20 mouse cellular contexts compared by ENCODE assay signal in the genomic region with DNA sequence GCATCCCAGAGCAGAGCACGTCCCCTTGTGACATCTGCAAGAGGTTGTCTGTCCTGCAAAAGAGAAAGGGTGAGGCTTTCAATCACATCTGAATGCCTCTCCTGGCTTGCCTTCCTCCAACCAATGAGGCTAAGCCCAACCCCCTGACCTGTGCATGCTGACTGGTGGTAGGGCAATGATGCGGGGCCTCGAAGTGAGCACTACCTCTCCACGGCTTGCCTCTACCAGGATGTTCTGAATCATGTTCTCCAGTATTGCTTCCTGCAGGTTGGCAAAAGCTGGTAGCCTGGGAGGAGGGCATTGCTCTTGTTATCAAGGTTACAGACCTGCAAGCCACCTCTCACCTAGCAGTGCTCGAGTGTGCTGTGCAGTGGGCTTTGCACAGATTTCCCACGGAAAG. TPM values are rescaled to one million over a fixed set of nuclear protein-coding genes. Genes with fewer than 3 reads are reported as not detected.
A peak's percentile ranks its signal among the peaks of the same experiment; 100 is the strongest.
DNase-seq lines count a peak whose midpoint lies in the region; ATAC-seq and TF ChIP-seq lines count a peak whose summit lies in the region.
"Had no signal": no experiment of that assay in that cellular context is flagged by ENCODE, and none has a peak within 500 bp of the region (broad histone marks: within the 10 kb centered on the region; RNA-seq: fewer than 3 reads in every experiment).

No protein-coding gene starts in this region.

- H3K9ac ChIP-seq in midbrain, embryonic 11.5 days (ENCODE audit: low read length), result no peak overlapping the region
- no peak overlapping the region for H3K9ac ChIP-seq in midbrain, embryonic 15.5 days
- H3K9ac ChIP-seq in stomach, postnatal 0 days (ENCODE audit: low read length), result no peak overlapping the region

- 20% methylated on average over 6 of the region's 6 CpGs for WGBS in midbrain, embryonic 11.5 days
- WGBS in midbrain, embryonic 15.5 days, result 22% methylated on average over 6 of the region's 6 CpGs
- 12% methylated on average over 6 of the region's 6 CpGs for WGBS in stomach, postnatal 0 days

- no peak for TF ChIP-seq CTCF in stomach, postnatal 0 days (IDR thresholded peaks at IDR 0.05; ENCODE audit: low read depth)

- H3K4me2 ChIP-seq in midbrain, embryonic 11.5 days, result no peak overlapping the region
- H3K4me2 ChIP-seq in midbrain, embryonic 15.5 days, result no peak overlapping the region
- no peak overlapping the region for H3K4me2 ChIP-seq in stomach, postnatal 0 days (replicated peaks; ENCODE audit: low read depth)

- H3K27me3 ChIP-seq in midbrain, embryonic 11.5 days (ENCODE audit: control insufficient read depth, insufficient read depth, low read length), result peaks cover 42% of the 10 kb centered on the region
- H3K27me3 ChIP-seq in midbrain, embryonic 15.5 days (replicated peaks), result peaks cover 65% of the 10 kb centered on the region
- no peaks in the 10 kb centered on the region; the same call in 1 of the 2 replicates for H3K27me3 ChIP-seq in stomach, postnatal 0 days (ENCODE audit: control insufficient read depth, insufficient read depth, low read length)

- ATAC-seq in midbrain, embryonic 11.5 days (ENCODE audit: low FRiP score), result no peak
- no peak for ATAC-seq in midbrain, embryonic 15.5 days (replicated peaks)
- ATAC-seq in stomach, postnatal 0 days (ENCODE audit: low FRiP score, low TSS enrichment), result peak; percentile 45; the same call in 1 of the 2 replicates
- ATAC-seq: activated CD4-positive, CD25-positive, alpha-beta regulatory T cell, adult 4 months; CD4-positive, CD25-positive, alpha-beta regulatory T cell, adult 4 months; Patski had no signal

- TF ChIP-seq EP300 in stomach, postnatal 0 days (optimal IDR thresholded peaks at IDR 0.05), result no peak

- H3K36me3 ChIP-seq in midbrain, embryonic 11.5 days (ENCODE audit: control insufficient read depth, insufficient read depth, low read length), result no peaks in the 10 kb centered on the region
- H3K36me3 ChIP-seq in midbrain, embryonic 15.5 days (replicated peaks), result no peaks in the 10 kb centered on the region
- H3K36me3 ChIP-seq in stomach, postnatal 0 days (ENCODE audit: control insufficient read depth, insufficient read depth, low read length), result no peaks in the 10 kb centered on the region
- H3K36me3 ChIP-seq: G1E had no signal

- no peak overlapping the region for H3K4me3 ChIP-seq in midbrain, embryonic 11.5 days (ENCODE audit: low read depth, low read length)
- H3K4me3 ChIP-seq in midbrain, embryonic 15.5 days, result no peak overlapping the region
- H3K4me3 ChIP-seq in stomach, postnatal 0 days (ENCODE audit: low read depth, low read length), result no peak overlapping the region

- DNase-seq in adrenal gland, postnatal 14 days, result peak; percentile 17
- DNase-seq in adrenal gland, postnatal 10 days, result no peak
- peak; percentile 83 for DNase-seq in midbrain, embryonic 11.5 days (ENCODE audit: low spot score, missing footprints)
- peak; percentile 10 for DNase-seq in ZHBTc4 (ENCODE audit: low read depth, low spot score)
- peak; percentile 59 for DNase-seq in stomach, postnatal 0 days (ENCODE audit: low spot score)
- DNase-seq in embryo, embryonic 11 days, result no peak
- DNase-seq in cerebellum, postnatal 4 days (ENCODE audit: low spot score in 2 of 2), result no peak
- DNase-seq: adrenal gland, adult 8-10 months had no signal

- H3K27ac ChIP-seq in midbrain, embryonic 11.5 days (ENCODE audit: low read depth, low read length), result no peak overlapping the region
- H3K27ac ChIP-seq in midbrain, embryonic 15.5 days, result no peak overlapping the region
- no peak overlapping the region for H3K27ac ChIP-seq in stomach, postnatal 0 days (replicated peaks)

- no peaks in the 10 kb centered on the region for H3K9me3 ChIP-seq in midbrain, embryonic 11.5 days (ENCODE audit: control insufficient read depth, low read length)
- H3K9me3 ChIP-seq in midbrain, embryonic 15.5 days, result no peaks in the 10 kb centered on the region
- no peaks in the 10 kb centered on the region for H3K9me3 ChIP-seq in stomach, postnatal 0 days (ENCODE audit: control insufficient read depth, low read length)
- H3K9me3 ChIP-seq: G1E had no signal

- peaks cover 16% of the 10 kb centered on the region for H3K4me1 ChIP-seq in midbrain, embryonic 11.5 days (ENCODE audit: control insufficient read depth, insufficient read depth, low read length)
- peaks cover 14% of the 10 kb centered on the region for H3K4me1 ChIP-seq in midbrain, embryonic 15.5 days
- H3K4me1 ChIP-seq in stomach, postnatal 0 days (replicated peaks; ENCODE audit: control insufficient read depth, insufficient read depth), result no peaks in the 10 kb centered on the region; the same call in 1 of the 2 replicates

RNA-seq across cellular contexts. Expression of a gene that starts 9.2 kb away (rescaled TPM):
- 0.44 and 1.2 TPM in 2 replicates for total RNA-seq in adrenal gland, postnatal 14 days (2021)
- 1 to 10 TPM in 1 of 2 experiments, under 1 TPM in 1; 0.51 to 1.1 TPM for total RNA-seq in adrenal gland, postnatal 10 days (2021)
- 0.19 TPM in 1 of 2 replicates, not detected in the other for polyA plus RNA-seq in midbrain, embryonic 11.5 days (2014; fragmentation: Nextera tagmentation; extraction: Ambion mirVana)
- 0.38 and 0.72 TPM in 2 replicates for polyA plus RNA-seq in midbrain, embryonic 15.5 days (2015; fragmentation: Nextera tagmentation; extraction: Ambion mirVana)
- 0.50 and 0.93 TPM in 2 replicates for polyA plus RNA-seq in stomach, postnatal 0 days (2015; fragmentation: Nextera tagmentation; extraction: Ambion mirVana)
- total RNA-seq: ES-E14, G1E, MEL had no signal
- polyA plus RNA-seq: activated CD4-positive, CD25-positive, alpha-beta regulatory T cell, adult 4 months; C2C12; CD4-positive, CD25-positive, alpha-beta regulatory T cell, adult 4 months; G1E; Patski had no signal

RNA-seq across cellular contexts. Expression of a gene that starts 17.0 kb away (rescaled TPM):
- total RNA-seq in adrenal gland, postnatal 14 days (2021), result 1.0 and 1.8 TPM in 2 replicates
- total RNA-seq in adrenal gland, postnatal 10 days (2021), result under 1 TPM; 0.84 to 0.97 TPM
- polyA plus RNA-seq in midbrain, embryonic 11.5 days (2014; fragmentation: Nextera tagmentation; extraction: Ambion mirVana), result 0.41 and 0.69 TPM in 2 replicates
- 1.8 TPM in 2 replicates for polyA plus RNA-seq in midbrain, embryonic 15.5 days (2015; fragmentation: Nextera tagmentation; extraction: Ambion mirVana)
- 0.22 and 0.31 TPM in 2 replicates for polyA plus RNA-seq in stomach, postnatal 0 days (2015; fragmentation: Nextera tagmentation; extraction: Ambion mirVana)
- total RNA-seq: CH12.LX, ES-E14, MEL had no signal
- polyA plus RNA-seq: activated CD4-positive, CD25-positive, alpha-beta regulatory T cell, adult 4 months; C2C12; CD4-positive, CD25-positive, alpha-beta regulatory T cell, adult 4 months; G1E; Patski had no signal

RNA-seq across cellular contexts. Expression of a gene that starts 33.2 kb away (rescaled TPM):
- not detected in 2 replicates for total RNA-seq in adrenal gland, postnatal 14 days (2021)
- not detected for total RNA-seq in adrenal gland, postnatal 10 days (2021)
- polyA plus RNA-seq in midbrain, embryonic 11.5 days (2014; fragmentation: Nextera tagmentation; extraction: Ambion mirVana), result 0.03 and 0.04 TPM in 2 replicates
- 0.90 and 0.93 TPM in 2 replicates for polyA plus RNA-seq in midbrain, embryonic 15.5 days (2015; fragmentation: Nextera tagmentation; extraction: Ambion mirVana)
- polyA plus RNA-seq in stomach, postnatal 0 days (2015; fragmentation: Nextera tagmentation; extraction: Ambion mirVana), result 0.04 TPM in 1 of 2 replicates, not detected in the other
- total RNA-seq: adrenal gland, adult 18-20 months; adrenal gland, postnatal 36 days; adrenal gland, postnatal 4 days; ES-E14; MEL had no signal
- polyA plus RNA-seq: C2C12; CD4-positive, CD25-positive, alpha-beta regulatory T cell, adult 4 months; G1E; Patski had no signal

RNA-seq across cellular contexts. Expression of a gene that starts 47.5 kb away (rescaled TPM):
- total RNA-seq in adrenal gland, postnatal 14 days (2021), result 4.1 and 5.8 TPM in 2 replicates
- 1 to 10 TPM; 4.8 to 6.6 TPM for total RNA-seq in adrenal gland, postnatal 10 days (2021)
- polyA plus RNA-seq in midbrain, embryonic 11.5 days (2014; fragmentation: Nextera tagmentation; extraction: Ambion mirVana), result 5.7 and 5.8 TPM in 2 replicates
- polyA plus RNA-seq in midbrain, embryonic 15.5 days (2015; fragmentation: Nextera tagmentation; extraction: Ambion mirVana), result 9.1 and 9.7 TPM in 2 replicates
- 0.12 and 0.19 TPM in 2 replicates for polyA plus RNA-seq in stomach, postnatal 0 days (2015; fragmentation: Nextera tagmentation; extraction: Ambion mirVana)
- total RNA-seq: G1E, MEL had no signal
- polyA plus RNA-seq: activated CD4-positive, CD25-positive, alpha-beta regulatory T cell, adult 4 months; CD4-positive, CD25-positive, alpha-beta regulatory T cell, adult 4 months; G1E; Patski had no signal

RNA-seq across cellular contexts. Expression of a gene that starts 49.3 kb away (rescaled TPM):
- 0.22 TPM in 1 of 2 replicates, not detected in the other for total RNA-seq in adrenal gland, postnatal 14 days (2021)
- total RNA-seq in adrenal gland, postnatal 10 days (2021), result under 1 TPM; 0.18 to 0.48 TPM
- 0.22 TPM in 1 of 2 replicates, not detected in the other for polyA plus RNA-seq in midbrain, embryonic 11.5 days (2014; fragmentation: Nextera tagmentation; extraction: Ambion mirVana)
- 0.10 and 0.11 TPM in 2 replicates for polyA plus RNA-seq in midbrain, embryonic 15.5 days (2015; fragmentation: Nextera tagmentation; extraction: Ambion mirVana)
- polyA plus RNA-seq in stomach, postnatal 0 days (2015; fragmentation: Nextera tagmentation; extraction: Ambion mirVana), result 25.1 and 25.8 TPM in 2 replicates
- total RNA-seq: adrenal gland, postnatal 36 days; CH12.LX had no signal
- polyA plus RNA-seq: activated CD4-positive, CD25-positive, alpha-beta regulatory T cell, adult 4 months; CD4-positive, CD25-positive, alpha-beta regulatory T cell, adult 4 months had no signal

Comparison
In these comparisons a context has a peak if more than half of its experiments do, and no peak if none do; other contexts are left out.
1. DNase-seq: peak in adrenal gland, postnatal 14 days (single experiment), midbrain, embryonic 11.5 days (single experiment), ZHBTc4 (single experiment) and stomach, postnatal 0 days (single experiment); none in adrenal gland, postnatal 10 days (single experiment), embryo, embryonic 11 days (single experiment) and cerebellum, postnatal 4 days (0 of 2).